Mouse (Mus musculus) liver, embryonic 12.5 days (tissue): ENCODE results near the gene Slc5a6. TPM values are rescaled to one million over a fixed set of nuclear protein-coding genes. Genes with fewer than 3 reads are reported as not detected.

Experiments
- ATAC-seq: fragments of 200-750 bp; cut with Nextera tagmentation; 2 replicates; pipeline ENCODE4 v1.8.0; 2017; ENCODE audit warnings: moderate number of reproducible peaks, mild to moderate bottlenecking, moderate library complexity
- H3K27ac ChIP-seq: fragments of 300-500 bp; sonication (generic); 2 replicates; pipeline ENCODE4 v1.5.1; 2016; ENCODE audit warnings: mild to moderate bottlenecking
- H3K27me3 ChIP-seq: fragments of 300-500 bp; sonication (generic); replicated peaks from 2 replicates; pipeline ENCODE4 v1.6.1; 2016; ENCODE audit warnings: mild to moderate bottlenecking, moderate library complexity
- H3K36me3 ChIP-seq: fragments of 300-500 bp; sonication (generic); 2 replicates; pipeline ENCODE4 v1.6.1; 2016; ENCODE audit warnings: mild to moderate bottlenecking, moderate library complexity
- H3K4me1 ChIP-seq: fragments of 300-500 bp; sonication (generic); 2 replicates; pipeline ENCODE4 v1.6.1; 2016
- H3K4me2 ChIP-seq: fragments of 300-500 bp; sonication (generic); 2 replicates; pipeline ENCODE4 v1.6.1; 2016; ENCODE audit warnings: mild to moderate bottlenecking, moderate library complexity
- H3K4me3 ChIP-seq: fragments of 300-500 bp; sonication (generic); 2 replicates; pipeline ENCODE4 v1.5.1; 2016; ENCODE audit warnings: mild to moderate bottlenecking, moderate library complexity
- H3K9ac ChIP-seq: fragments of 300-500 bp; sonication (generic); 2 replicates; pipeline ENCODE4 v1.6.1; 2016; ENCODE audit warnings: mild to moderate bottlenecking, moderate library complexity
- H3K9me3 ChIP-seq: fragments of 300-500 bp; sonication (generic); replicated peaks from 2 replicates; pipeline ENCODE4 v1.6.1; 2016; ENCODE audit warnings: mild to moderate bottlenecking, moderate library complexity
- WGBS: fragments of 180-500 bp; shearing (Covaris S2); methylation state at CpG from one replicate; pipeline ENCODE4 v1.1.7; 2016; ENCODE audit not compliant: insufficient replicate concordance; 5-methylcytosine and 5-hydroxymethylcytosine counted together
- polyA plus RNA-seq: library from polyadenylated mRNA; unstranded; fragments of >200 nt; fragmentation: Nextera tagmentation; extraction: Ambion mirVana; gene quantifications from 2 replicates; pipeline ENCODE4 v1.2.1, GENCODE M21; 2016

Slc5a6 gene
- polyA plus RNA-seq, 1 experiment from 2014 or later, result 6.9 TPM

DNA sequence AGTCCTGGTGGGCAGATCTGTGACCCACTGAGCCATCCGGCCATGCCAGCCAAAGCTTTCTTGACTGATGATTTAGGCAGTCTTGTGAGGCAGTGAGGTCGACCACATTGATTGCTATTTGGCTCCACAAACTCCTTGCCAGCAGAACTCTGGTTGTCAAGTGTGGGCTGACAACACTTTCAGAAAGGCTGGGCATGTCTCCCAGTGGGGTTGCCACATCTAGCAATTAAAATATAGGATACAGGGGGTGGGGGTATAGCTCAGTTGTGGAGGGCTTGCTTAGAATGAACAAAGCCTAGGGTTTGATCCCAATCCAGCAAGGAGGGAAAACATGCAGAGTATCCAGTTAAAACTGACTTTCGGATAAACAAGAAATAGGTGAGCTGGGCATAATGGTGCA lies 54.6 kb downstream of the Slc5a6 start:
- Histone ChIP-seq H3K36me3 (no peaks in the 10 kb centered on the region), H3K4me2 (no peak overlapping the region), H3K27me3 (peaks cover 11% of the 10 kb centered on the region; the same call in 1 of the 2 replicates), H3K4me3 (no peak overlapping the region), H3K9me3 (no peaks in the 10 kb centered on the region), H3K27ac (no peak overlapping the region), H3K9ac (no peak overlapping the region), H3K4me1 (no peaks in the 10 kb centered on the region)
- 46% methylated on average over 3 of the region's 3 CpGs for WGBS
- no peak for ATAC-seq

DNA sequence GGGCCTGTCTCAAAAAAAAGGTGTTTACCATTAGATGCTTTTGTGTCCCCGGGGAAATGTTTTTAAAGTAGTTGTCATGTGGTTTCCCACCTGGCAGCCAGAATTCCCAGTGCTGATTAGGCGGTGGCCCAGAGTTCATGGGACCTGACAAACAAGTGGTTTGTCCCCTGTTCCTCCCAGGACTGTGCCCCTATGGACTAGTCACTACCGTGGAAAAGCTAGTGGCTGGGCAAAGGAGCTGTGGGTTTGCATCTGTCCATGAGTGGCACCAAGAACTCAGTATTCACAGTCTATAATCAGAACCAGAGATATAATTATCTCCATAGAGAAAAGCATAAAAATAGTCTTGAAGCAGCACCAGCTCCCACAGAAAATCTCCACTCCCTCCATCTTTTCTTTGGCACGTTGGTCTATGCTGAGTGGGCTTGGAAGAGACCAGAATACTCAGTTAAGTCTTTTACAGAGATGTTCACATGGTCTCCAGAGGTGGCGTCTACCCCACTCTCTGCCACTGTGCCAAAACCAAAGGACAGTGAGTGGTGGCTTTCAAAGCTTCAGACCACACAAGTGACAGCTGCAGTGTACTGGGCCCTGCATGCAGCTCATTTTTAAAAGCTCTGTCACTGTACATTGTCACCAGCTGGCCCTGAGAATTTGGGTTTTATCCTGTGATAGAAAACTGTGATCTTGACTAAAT lies 55.6 kb downstream of the Slc5a6 start:
- Histone ChIP-seq H3K27ac (no peak overlapping the region), H3K27me3 (peaks cover 11% of the 10 kb centered on the region; the same call in 1 of the 2 replicates), H3K4me2 (no peak overlapping the region), H3K9ac (no peak overlapping the region), H3K9me3 (no peaks in the 10 kb centered on the region), H3K4me3 (no peak overlapping the region), H3K36me3 (no peaks in the 10 kb centered on the region), H3K4me1 (no peaks in the 10 kb centered on the region)
- ATAC-seq, result no peak
- 55% methylated on average over 5 of the region's 5 CpGs for WGBS

Other genes with a start within 250 kb of the Slc5a6 start
- 3.0 and 3.4 TPM in 2 replicates for gene Mapre3, start 234.3 kb downstream of the Slc5a6 start, polyA plus RNA-seq
- gene Tmem214, start 180.9 kb downstream of the Slc5a6 start, polyA plus RNA-seq, result 55.5 and 56.2 TPM in 2 replicates
- gene Agbl5, start 160.2 kb downstream of the Slc5a6 start, polyA plus RNA-seq, result 7.0 and 7.2 TPM in 2 replicates
- gene Ost4, start 141.1 kb downstream of the Slc5a6 start, polyA plus RNA-seq, result 374 and 383 TPM in 2 replicates
- 70.0 and 73.6 TPM in 2 replicates for gene Emilin1, start 135.5 kb downstream of the Slc5a6 start, polyA plus RNA-seq
- gene Khk, start 127.5 kb downstream of the Slc5a6 start, polyA plus RNA-seq, result 33.6 and 36.3 TPM in 2 replicates
- 4.2 and 5.1 TPM in 2 replicates for gene Cgref1, start 103.3 kb downstream of the Slc5a6 start, polyA plus RNA-seq
- 110 and 111 TPM in 2 replicates for gene Preb, start 88.6 kb downstream of the Slc5a6 start, polyA plus RNA-seq
- gene Tcf23, start 80.3 kb downstream of the Slc5a6 start, polyA plus RNA-seq, result 0.06 and 0.08 TPM in 2 replicates
- gene Atraid, start 612 bp downstream of the Slc5a6 start, polyA plus RNA-seq, result 47.4 and 54.5 TPM in 2 replicates
- 43.6 and 44.5 TPM in 2 replicates for gene Cad, start 5.9 kb upstream of the Slc5a6 start, polyA plus RNA-seq
- gene Dnajc5g, start 57.4 kb upstream of the Slc5a6 start, polyA plus RNA-seq, result not detected in 2 replicates
- 0.26 and 0.48 TPM in 2 replicates for gene Slc30a3, start 59.3 kb upstream of the Slc5a6 start, polyA plus RNA-seq
- 0.12 TPM in 1 of 2 replicates, not detected in the other for gene Trim54, start 67.8 kb upstream of the Slc5a6 start, polyA plus RNA-seq
- gene Ucn, start 89.9 kb upstream of the Slc5a6 start, polyA plus RNA-seq, result not detected in 2 replicates
- gene Mpv17, start 105.3 kb upstream of the Slc5a6 start, polyA plus RNA-seq, result 25.8 and 27.0 TPM in 2 replicates
- gene Gm29609, start 131.0 kb upstream of the Slc5a6 start, polyA plus RNA-seq, result 0.90 and 1.3 TPM in 2 replicates
- gene Gtf3c2, start 131.2 kb upstream of the Slc5a6 start, polyA plus RNA-seq, result 51.5 and 53.1 TPM in 2 replicates
- gene Snx17, start 144.3 kb upstream of the Slc5a6 start, polyA plus RNA-seq, result 58.2 and 62.3 TPM in 2 replicates
- 67.2 and 73.1 TPM in 2 replicates for gene Eif2b4, start 144.5 kb upstream of the Slc5a6 start, polyA plus RNA-seq
- gene Zfp513, start 153.4 kb upstream of the Slc5a6 start, polyA plus RNA-seq, result 4.5 and 7.2 TPM in 2 replicates
- 195 and 204 TPM in 2 replicates for gene Ppm1g, start 171.8 kb upstream of the Slc5a6 start, polyA plus RNA-seq
- gene Nrbp1, start 191.9 kb upstream of the Slc5a6 start, polyA plus RNA-seq, result 60.1 and 64.8 TPM in 2 replicates
- not detected in 2 replicates for gene Gm9970, start 192.3 kb upstream of the Slc5a6 start, polyA plus RNA-seq
- 4.6 and 6.1 TPM in 2 replicates for gene Krtcap3, start 202.8 kb upstream of the Slc5a6 start, polyA plus RNA-seq
- gene Ift172, start 242.2 kb upstream of the Slc5a6 start, polyA plus RNA-seq, result 8.7 and 10.3 TPM in 2 replicates
- 13.9 and 15.7 TPM in 2 replicates for gene Fndc4, start 247.2 kb upstream of the Slc5a6 start, polyA plus RNA-seq
- gene Gckr, start 248.5 kb upstream of the Slc5a6 start, polyA plus RNA-seq, result 10.3 and 11.2 TPM in 2 replicates